Mouse (Mus musculus) liver, postnatal 0 days (tissue): ENCODE results near the gene Tmbim6. TPM values are rescaled to one million over a fixed set of nuclear protein-coding genes. Genes with fewer than 3 reads are reported as not detected.
A peak's percentile ranks its signal among the peaks of the same experiment; 100 is the strongest.

Experiments used
- ATAC-seq: fragments of 200-750 bp; cut with Nextera tagmentation; 2 replicates; pipeline ENCODE4 v1.8.0; 2017; ENCODE audit warnings: mild to moderate bottlenecking, moderate library complexity
- DNase-seq: peaks from one replicate; pipeline ENCODE4 v3.0.0-alpha.2; 2016
- H3K27ac ChIP-seq: fragments of 300-500 bp; sonication (generic); 2 replicates; pipeline ENCODE4 v1.5.1; 2014; ENCODE audit warnings: antibody characterized with exemption, moderate library complexity, mild to moderate bottlenecking, low read depth
- H3K27me3 ChIP-seq: fragments of 300-500 bp; sonication (generic); 2 replicates; pipeline ENCODE4 v1.6.1; 2014; ENCODE audit warnings: low read length, control low read depth, mixed read lengths; ENCODE audit not compliant: insufficient read depth
- H3K36me3 ChIP-seq: fragments of 300-500 bp; sonication (generic); replicated peaks from 2 replicates; pipeline ENCODE4 v1.6.1; 2014; ENCODE audit warnings: mild to moderate bottlenecking, control low read depth, low read length, moderate library complexity, mixed read lengths; ENCODE audit not compliant: insufficient read depth
- H3K4me1 ChIP-seq: fragments of 300-500 bp; sonication (generic); 2 replicates; pipeline ENCODE4 v1.6.1; 2014; ENCODE audit warnings: antibody characterized with exemption, mild to moderate bottlenecking, control low read depth; ENCODE audit not compliant: insufficient read depth
- H3K4me2 ChIP-seq: fragments of 300-500 bp; sonication (generic); 2 replicates; pipeline ENCODE4 v1.6.1; 2014; ENCODE audit warnings: low read depth, mild to moderate bottlenecking, low read length, moderate library complexity, mixed read lengths
- H3K4me3 ChIP-seq: fragments of 300-500 bp; sonication (generic); 2 replicates; pipeline ENCODE4 v1.5.1; 2014; ENCODE audit warnings: low read depth, low read length
- H3K9ac ChIP-seq: fragments of 300-500 bp; sonication (generic); replicated peaks from 2 replicates; pipeline ENCODE4 v1.6.1; 2014; ENCODE audit warnings: mild to moderate bottlenecking, moderate library complexity
- H3K9me3 ChIP-seq: fragments of 300-500 bp; sonication (generic); 2 replicates; pipeline ENCODE4 v1.6.1; 2016; ENCODE audit warnings: mild to moderate bottlenecking, control low read depth, low read length, mixed read lengths
- CTCF ChIP-seq: sonication (generic); IDR thresholded peaks from 2 replicates; pipeline ENCODE4 v1.5.1; 2016; ENCODE audit warnings: antibody characterized with exemption, low read depth
- EP300 ChIP-seq: IDR thresholded peaks from 2 replicates; pipeline ENCODE4 v1.6.1; 2016; ENCODE audit warnings: antibody characterized with exemption, low read depth, mild to moderate bottlenecking
- WGBS: fragments of 180-500 bp; shearing (Covaris S2); extraction: QIAGEN DNeasy Blood & Tissue Kit; methylation state at CpG from one replicate; pipeline ENCODE4 v1.1.7; 2014; ENCODE audit not compliant: insufficient replicate concordance; 5-methylcytosine and 5-hydroxymethylcytosine counted together
- polyA plus RNA-seq: library from polyadenylated mRNA; unstranded; fragments of >200 nt; fragmentation: Nextera tagmentation; extraction: Ambion mirVana; gene quantifications from 2 replicates; pipeline ENCODE4 v1.2.1, GENCODE M21; 2015

Gene Tmbim6
- polyA plus RNA-seq, 1 experiment from 2014 or later: 586 TPM

- no peak for DNase-seq
These were observed 40.4 kb upstream of the Tmbim6 start for GRCm38 (mm10) chr15:99352306-99352705.

GRCm38 (mm10) chr15:99355660-99356059, 37.0 kb upstream of the Tmbim6 start:
- H3K4me3 ChIP-seq: no peak overlapping the region
- no peaks in the 10 kb centered on the region for H3K36me3 ChIP-seq
- no peak overlapping the region for H3K9ac ChIP-seq
- no peak overlapping the region for H3K4me2 ChIP-seq
- ATAC-seq (no peak), DNase-seq (no peak)
- TF ChIP-seq EP300: no peak
- no peak for TF ChIP-seq CTCF
- H3K27me3 ChIP-seq: no peaks in the 10 kb centered on the region
- H3K4me1 ChIP-seq: no peaks in the 10 kb centered on the region
- no peaks in the 10 kb centered on the region for H3K9me3 ChIP-seq
- H3K27ac ChIP-seq: no peak overlapping the region
- WGBS: 51% methylated on average over 6 of the region's 6 CpGs

More at GRCm38 (mm10) chr15:99352306-99352705, 40.4 kb upstream of the Tmbim6 start:
- TF ChIP-seq EP300: no peak
- no peak for TF ChIP-seq CTCF
- no peaks in the 10 kb centered on the region for H3K36me3 ChIP-seq
- no peak overlapping the region for H3K4me3 ChIP-seq
- peaks cover 5% of the 10 kb centered on the region; the same call in 1 of the 2 replicates for H3K4me1 ChIP-seq
- 58% methylated on average over 5 of the region's 5 CpGs for WGBS
- no peaks in the 10 kb centered on the region for H3K9me3 ChIP-seq
- H3K27me3 ChIP-seq: no peaks in the 10 kb centered on the region
- no peak overlapping the region for H3K27ac ChIP-seq
- H3K4me2 ChIP-seq: no peak overlapping the region
- H3K9ac ChIP-seq: no peak overlapping the region
- no peak for ATAC-seq

GRCm38 (mm10) chr15:99356462-99356861, 36.2 kb upstream of the Tmbim6 start:
- no peaks in the 10 kb centered on the region for H3K27me3 ChIP-seq
- H3K9me3 ChIP-seq: no peaks in the 10 kb centered on the region
- TF ChIP-seq CTCF (no peak), EP300 (no peak)
- H3K4me1 ChIP-seq: no peaks in the 10 kb centered on the region
- H3K27ac ChIP-seq: no peak overlapping the region
- no peak overlapping the region for H3K9ac ChIP-seq
- no peak overlapping the region for H3K4me2 ChIP-seq
- no peak for ATAC-seq
- DNase-seq: no peak
- 73% methylated on average over 6 of the region's 6 CpGs for WGBS
- no peak overlapping the region for H3K4me3 ChIP-seq
- H3K36me3 ChIP-seq: no peaks in the 10 kb centered on the region

- ATAC-seq (0 out of 2 replicates have a peak, but pooled peaks have one; percentile 29), DNase-seq (no peak)
- no peaks in the 10 kb centered on the region for H3K36me3 ChIP-seq
- no peak overlapping the region for H3K4me3 ChIP-seq
- H3K27ac ChIP-seq: no peak overlapping the region
- no peak overlapping the region for H3K9ac ChIP-seq
- no peak overlapping the region for H3K4me2 ChIP-seq
- H3K27me3 ChIP-seq: no peaks in the 10 kb centered on the region
- H3K4me1 ChIP-seq: no peaks in the 10 kb centered on the region
- H3K9me3 ChIP-seq: no peaks in the 10 kb centered on the region
- no peak for TF ChIP-seq EP300
- no peak for TF ChIP-seq CTCF
- 69% methylated on average over 9 of the region's 9 CpGs for WGBS
These were observed 33.7 kb upstream of the Tmbim6 start for GRCm38 (mm10) chr15:99358952-99359351.

- ATAC-seq (no peak), DNase-seq (no peak)
- no peaks in the 10 kb centered on the region for H3K36me3 ChIP-seq
- peaks cover 11% of the 10 kb centered on the region for H3K4me1 ChIP-seq
- H3K27ac ChIP-seq: peak overlapping the region; percentile 64; the same call in 1 of the 2 replicates
- no peak overlapping the region for H3K4me2 ChIP-seq
- H3K27me3 ChIP-seq: no peaks in the 10 kb centered on the region
- no peaks in the 10 kb centered on the region for H3K9me3 ChIP-seq
- TF ChIP-seq CTCF (no peak), EP300 (no peak)
- no peak overlapping the region for H3K9ac ChIP-seq
- WGBS: 71% methylated on average over 7 of the region's 7 CpGs
- no peak overlapping the region for H3K4me3 ChIP-seq
These were observed 28.6 kb upstream of the Tmbim6 start for GRCm38 (mm10) chr15:99364022-99364530.

GRCm38 (mm10) chr15:99364921-99365320, 27.8 kb upstream of the Tmbim6 start:
- H3K4me2 ChIP-seq: 0 out of 2 replicates have a peak overlapping the region, but pooled peaks have one; percentile 27
- TF ChIP-seq CTCF: no peak
- no peak for TF ChIP-seq EP300
- DNase-seq (peak; percentile 42), ATAC-seq (no peak)
- H3K36me3 ChIP-seq: no peaks in the 10 kb centered on the region
- H3K9ac ChIP-seq: no peak overlapping the region
- no peak overlapping the region for H3K4me3 ChIP-seq
- H3K4me1 ChIP-seq: peaks cover 16% of the 10 kb centered on the region
- WGBS: 25% methylated on average over 8 of the region's 8 CpGs
- H3K9me3 ChIP-seq: no peaks in the 10 kb centered on the region
- H3K27me3 ChIP-seq: peaks cover 2% of the 10 kb centered on the region; the same call in 1 of the 2 replicates
- peak overlapping the region; percentile 64; the same call in 1 of the 2 replicates for H3K27ac ChIP-seq
